Mouse (Mus musculus) adrenal gland, postnatal 4 days (tissue): ENCODE data around the gene Gm2004. TPM values are rescaled to one million over a fixed set of nuclear protein-coding genes. Genes with fewer than 3 reads are reported as not detected.
"Not testable (repeated sequence)": the region's sequence is repeated elsewhere in the genome, so short reads cannot be mapped to it uniquely, and the experiment has no call there.

Source experiments
- DNase-seq, 2 experiments: peaks; one replicate each; pipeline ENCODE4 v3.0.0; 2021 to 2022; ENCODE audit warnings: low spot score in 2 of 2, mixed read lengths in 2 of 2
- long read RNA-seq, 2 experiments: library from polyadenylated mRNA; stranded (forward); transcript quantifications; one replicate each; pipeline ENCODE4 v2.0.0; 2021
- total RNA-seq, 2 experiments: library from RNA; stranded (reverse); gene quantifications; 2 replicates each; pipeline ENCODE4 v1.2.3; 2021

The Gm2004 gene
- total RNA-seq: 1 to 10 TPM in 1 of 2 experiments, not detected in 1; 3.3 TPM
- long read RNA-seq, experiment 1, partial matches to known transcripts: 0 of 2 reads
- long read RNA-seq, experiment 1, other reads (novel, unspliced or antisense): 2 of 2 reads
- long read RNA-seq, experiment 2, partial matches to known transcripts: 0 of 11 reads
- long read RNA-seq, experiment 2, other reads (novel, unspliced or antisense): 11 of 11 reads

DNA sequence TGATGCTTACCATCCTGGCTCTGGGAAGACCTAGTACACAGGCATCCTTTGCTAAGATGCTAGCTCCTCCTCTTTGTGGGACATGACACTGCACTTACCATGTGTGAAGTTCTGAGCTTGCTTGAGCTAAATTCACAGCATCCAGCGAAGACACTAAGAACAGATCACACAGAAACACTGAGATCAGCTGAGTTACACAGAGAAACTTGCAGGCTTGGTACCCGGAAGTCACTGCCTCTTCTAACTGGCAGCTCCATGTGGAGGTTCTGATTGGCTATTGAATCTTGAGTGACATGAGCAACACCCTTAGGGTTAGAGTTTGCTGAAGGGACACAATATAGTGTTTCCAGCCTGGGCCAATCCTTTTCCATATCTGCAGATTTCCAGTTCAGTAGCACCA is at the start of gene Gm2004:
Gm2004 (minus strand) TSS at position 101 of the 400 bp plus-strand sequence.
- DNase-seq: not testable (repeated sequence)

Other genes starting within 250 kb of the Gm2004 start
- gene Zfp966, start 218.7 kb downstream of the Gm2004 start, total RNA-seq: 1 to 10 TPM; 7.5 to 8.3 TPM
- gene Gm2026, start 184.5 kb downstream of the Gm2004 start, total RNA-seq: 10 to 100 TPM; 26.8 to 27.8 TPM
- gene 2210418O10Rik, start 76.7 kb upstream of the Gm2004 start, total RNA-seq: 1 to 10 TPM; 5.0 to 7.4 TPM
- gene Gm11009, start 169.7 kb upstream of the Gm2004 start, total RNA-seq: not detected